Mouse (Mus musculus): ENCODE data around the gene Fdxacb1.

Gene Fdxacb1

DNA sequence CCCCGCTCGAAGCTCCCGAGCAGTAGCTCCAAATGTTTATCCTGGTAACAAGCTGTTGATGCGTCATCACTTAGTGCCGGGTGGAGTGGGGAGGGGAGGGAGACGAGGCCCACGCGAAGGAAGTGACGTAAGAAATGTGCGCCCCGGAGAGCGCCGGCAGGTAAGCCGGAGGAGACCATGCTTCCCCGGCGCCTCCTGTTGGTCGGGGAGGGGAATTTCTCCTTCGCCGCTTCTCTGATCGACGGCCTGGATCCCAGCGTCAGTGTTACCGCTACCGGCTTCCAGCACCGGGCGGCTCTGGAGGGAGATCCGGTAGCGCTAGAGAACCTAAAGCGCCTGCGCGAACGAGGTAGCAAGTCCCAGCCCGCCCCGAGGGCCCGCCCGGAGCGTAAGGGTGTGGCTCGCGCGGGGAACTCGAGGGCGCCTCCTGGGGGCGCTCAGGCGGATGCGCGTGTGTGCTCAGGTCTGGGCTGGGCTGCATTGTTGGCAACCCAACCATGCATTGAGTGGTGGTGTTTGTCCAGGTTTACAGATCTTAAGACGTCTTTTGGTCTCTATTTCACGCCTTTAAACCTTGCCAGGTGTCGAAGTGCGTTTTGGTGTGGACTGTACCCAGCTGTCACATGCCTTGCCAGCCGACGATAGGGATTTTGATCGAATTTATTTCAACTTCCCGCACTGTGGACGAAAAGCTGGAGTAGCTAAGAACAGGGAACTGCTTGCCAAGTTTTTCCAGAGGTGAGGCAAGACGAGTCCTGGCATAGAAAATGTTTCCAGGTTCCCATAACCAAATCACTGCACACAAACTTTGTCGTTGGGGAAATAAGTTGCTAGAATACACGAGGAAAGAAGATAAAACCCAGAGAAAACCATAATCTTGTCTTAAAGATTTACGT, at the start of gene Fdxacb1:
TSS of gene Fdxacb1 (plus strand) at position 130 of the 896 bp plus-strand sequence.
- DNase-seq: peak; percentile 98

DNA sequence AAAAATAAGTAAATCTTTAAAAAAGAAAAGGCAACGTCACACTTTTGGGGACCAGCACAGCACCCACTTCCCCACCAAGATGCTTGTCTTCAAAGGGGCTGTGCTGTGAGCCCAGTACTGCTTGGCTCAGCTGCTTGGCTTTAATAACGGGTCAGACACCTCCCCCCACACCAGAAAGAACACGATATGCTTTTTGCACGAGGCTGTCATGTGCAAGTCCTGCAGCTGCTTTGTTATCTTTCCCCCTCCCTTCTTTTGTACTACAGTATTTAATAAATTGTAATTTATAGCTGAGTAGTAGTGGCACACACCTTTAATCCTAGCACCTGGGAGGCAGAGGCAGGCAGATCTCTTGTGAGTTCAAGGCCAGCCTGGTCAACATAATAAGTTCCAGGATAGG, 49.2 kb upstream of the Fdxacb1 start:
- no peak for DNase-seq

DNA sequence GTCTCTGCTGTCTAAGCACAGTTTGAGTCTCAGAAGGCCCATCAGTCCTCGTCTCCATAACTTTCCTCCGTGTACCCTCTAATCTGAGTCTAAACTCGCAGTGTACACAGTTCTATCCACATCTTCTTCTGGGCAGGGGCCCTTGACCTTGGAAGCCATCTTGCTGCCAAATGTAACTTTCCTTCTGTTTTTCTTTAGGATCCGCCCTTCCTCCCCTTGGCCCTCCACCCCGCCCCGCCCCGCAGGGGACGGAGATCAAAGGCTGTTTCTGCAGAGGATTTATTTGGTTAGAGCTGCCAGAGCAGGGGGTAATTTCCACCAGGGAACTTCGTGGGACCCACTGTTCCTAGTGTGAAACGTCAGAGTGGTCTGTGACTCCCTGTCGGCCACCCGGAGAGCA, 47.0 kb upstream of the Fdxacb1 start:
- peak; percentile 39 for DNase-seq

DNA sequence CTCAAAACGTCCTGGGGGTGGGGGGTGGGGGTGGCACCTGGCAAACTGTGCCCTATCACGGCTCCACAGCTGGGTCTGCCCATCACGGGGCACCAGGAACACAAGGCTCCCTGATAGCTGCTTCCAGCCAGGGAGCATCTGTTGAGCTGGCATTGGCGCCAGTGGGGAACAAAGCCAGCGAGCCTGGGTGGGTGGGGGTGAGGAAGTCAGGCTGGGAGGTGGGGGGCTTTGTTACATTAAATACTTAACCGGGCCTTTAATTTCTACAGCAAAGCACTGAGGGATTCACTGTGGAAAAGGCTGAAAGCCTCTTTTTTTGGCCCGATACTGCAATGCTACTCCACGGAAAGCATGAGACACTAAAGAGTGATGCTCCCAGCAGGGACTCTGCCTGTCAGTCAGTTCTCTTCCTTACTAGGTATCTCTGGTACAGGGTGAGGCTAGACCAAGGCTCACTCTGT, 45.6 kb upstream of the Fdxacb1 start:
- no peak for DNase-seq

GRCm38 (mm10) chr9:50723406-50723805, 44.6 kb upstream of the Fdxacb1 start:
- DNase-seq: no peak

- DNase-seq: no peak
Observed at GRCm38 (mm10) chr9:50724147-50724546, 43.9 kb upstream of the Fdxacb1 start.

DNA sequence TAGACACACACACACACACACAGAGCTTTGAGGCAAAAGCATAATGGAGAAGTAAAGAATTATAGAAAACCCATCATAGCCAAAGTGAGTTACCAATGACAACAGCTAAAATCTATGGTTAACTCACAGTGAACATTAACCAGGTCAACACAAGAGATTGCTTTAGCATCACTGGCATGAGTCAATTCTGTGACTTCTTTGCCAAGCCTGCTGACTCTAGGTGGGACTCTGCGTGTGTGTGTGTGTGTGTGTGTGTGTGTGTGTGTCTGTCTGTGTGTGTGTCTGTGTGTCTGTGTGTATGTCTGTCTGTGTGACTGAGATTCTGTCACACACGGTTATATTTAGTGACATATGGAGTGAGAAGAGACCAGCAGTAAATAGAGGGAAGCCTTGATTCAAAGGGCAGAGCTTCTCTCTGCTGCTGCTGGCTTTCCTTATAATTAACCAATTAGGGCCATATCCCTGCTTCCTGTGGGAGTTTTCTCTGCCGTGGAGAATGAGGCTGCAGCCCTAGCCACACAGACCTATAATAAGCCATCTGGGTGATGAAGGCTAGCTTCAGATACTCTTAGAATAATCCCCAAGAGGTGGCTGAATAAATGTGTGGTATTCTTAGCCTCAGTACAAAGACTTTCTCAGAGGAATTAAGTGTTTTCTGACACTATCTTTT, 43.2 kb upstream of the Fdxacb1 start:
- DNase-seq: peak; percentile 17

GRCm38 (mm10) chr9:50725921-50726590, 42.0 kb upstream of the Fdxacb1 start:
- DNase-seq: peak; percentile 63

GRCm38 (mm10) chr9:50727171-50727924, 40.7 kb upstream of the Fdxacb1 start:
- DNase-seq: peak; percentile 68

- peak; percentile 94 for DNase-seq
Observed at GRCm38 (mm10) chr9:50727925-50728651, 39.9 kb upstream of the Fdxacb1 start.

- no peak for DNase-seq
Observed at GRCm38 (mm10) chr9:50729600-50729999, 38.4 kb upstream of the Fdxacb1 start.

- peak; percentile 37 for DNase-seq
Observed at GRCm38 (mm10) chr9:50732560-50732959, 35.5 kb upstream of the Fdxacb1 start.

DNA sequence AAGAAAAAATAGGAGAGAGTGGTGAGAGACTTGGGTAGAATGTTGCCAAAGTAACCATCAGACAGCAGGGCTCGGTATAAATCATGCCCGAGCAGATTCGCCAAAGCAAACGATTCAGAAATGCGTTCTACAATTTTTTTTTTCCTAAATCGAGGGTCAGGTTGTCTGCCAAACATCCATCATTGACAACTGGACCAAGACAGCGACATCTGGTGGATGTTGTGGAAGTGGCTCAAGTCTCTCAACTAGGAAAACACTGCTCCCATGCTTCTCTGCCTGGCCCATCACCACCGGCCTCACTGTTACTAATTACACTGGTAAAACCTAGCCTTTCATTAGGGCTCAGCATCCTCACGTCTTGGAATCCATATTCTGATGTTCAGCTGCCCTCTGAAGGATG, 33.0 kb upstream of the Fdxacb1 start:
- peak; percentile 79 for DNase-seq

- DNase-seq: peak; percentile 95
Observed at GRCm38 (mm10) chr9:50738914-50739870, 28.8 kb upstream of the Fdxacb1 start, which contains the start of gene Dixdc1. Gene Dixdc1, minus strand, starts transcription at chr9:50739517.

DNA sequence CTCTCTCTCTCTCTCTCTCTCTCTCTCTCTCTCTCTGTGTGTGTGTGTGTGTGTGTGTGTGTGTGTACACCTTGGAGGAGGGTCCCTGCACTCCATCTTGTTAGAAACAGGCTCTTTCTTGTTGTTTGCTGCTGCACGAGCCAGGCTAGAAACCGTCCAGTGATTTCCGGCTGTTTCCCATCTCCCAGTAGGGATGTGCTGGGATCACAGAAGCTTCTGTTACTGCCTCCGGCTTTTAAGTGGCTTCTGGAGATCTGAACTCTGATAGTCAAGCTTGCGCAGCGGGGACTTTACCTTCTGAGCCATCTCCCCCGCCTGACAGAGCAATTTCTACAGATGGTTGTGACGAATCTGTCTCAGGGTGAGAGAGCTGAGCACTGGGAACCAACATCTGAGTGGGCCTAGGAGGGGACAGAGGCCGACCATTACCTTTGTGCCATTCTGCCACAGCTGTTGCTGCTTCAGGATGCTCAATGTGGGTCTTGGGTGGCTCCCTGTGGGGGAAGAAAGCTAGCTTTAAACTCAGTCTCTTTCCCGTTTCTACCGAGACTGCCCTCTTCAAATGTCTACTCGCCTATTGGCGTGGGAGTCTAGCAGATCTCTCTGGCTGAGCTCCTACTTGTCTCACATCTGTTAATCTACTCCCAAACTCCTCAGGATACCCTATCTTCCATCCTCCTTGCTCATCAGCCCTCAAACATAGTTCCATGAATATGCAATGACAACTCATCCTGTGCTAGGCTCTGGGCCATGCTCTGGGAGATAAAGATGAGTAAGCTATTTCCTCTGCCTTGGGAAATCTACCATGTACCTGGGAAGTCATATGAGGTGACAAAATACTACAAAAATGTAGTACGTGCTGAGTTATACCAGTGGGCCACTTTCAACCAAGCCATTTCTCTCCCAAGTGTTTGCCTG, 26.9 kb upstream of the Fdxacb1 start:
- DNase-seq: no peak

GRCm38 (mm10) chr9:50742261-50742660, 25.8 kb upstream of the Fdxacb1 start:
- DNase-seq: no peak

DNA sequence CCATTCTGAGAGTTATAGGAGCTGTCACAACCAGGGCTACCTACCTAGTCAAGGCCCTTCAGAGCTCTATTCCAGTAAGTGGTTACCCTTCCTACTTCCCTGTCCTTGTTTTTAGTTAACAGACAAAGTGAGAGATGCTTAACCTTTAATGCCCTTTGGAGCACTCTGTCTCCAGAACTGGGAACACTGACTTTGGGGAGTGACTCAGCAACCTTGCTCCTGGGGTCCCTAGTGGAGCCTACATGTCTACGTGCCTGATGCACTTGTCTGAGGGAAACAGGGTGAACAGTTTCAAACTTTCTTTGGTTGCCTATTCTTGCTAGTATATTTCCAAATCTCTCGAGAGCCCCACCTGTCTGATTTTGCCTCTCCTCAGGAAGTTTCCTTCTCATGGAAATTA, 25.3 kb upstream of the Fdxacb1 start:
- no peak for DNase-seq

- DNase-seq: no peak
Observed at GRCm38 (mm10) chr9:50745806-50746205, 22.2 kb upstream of the Fdxacb1 start.

DNA sequence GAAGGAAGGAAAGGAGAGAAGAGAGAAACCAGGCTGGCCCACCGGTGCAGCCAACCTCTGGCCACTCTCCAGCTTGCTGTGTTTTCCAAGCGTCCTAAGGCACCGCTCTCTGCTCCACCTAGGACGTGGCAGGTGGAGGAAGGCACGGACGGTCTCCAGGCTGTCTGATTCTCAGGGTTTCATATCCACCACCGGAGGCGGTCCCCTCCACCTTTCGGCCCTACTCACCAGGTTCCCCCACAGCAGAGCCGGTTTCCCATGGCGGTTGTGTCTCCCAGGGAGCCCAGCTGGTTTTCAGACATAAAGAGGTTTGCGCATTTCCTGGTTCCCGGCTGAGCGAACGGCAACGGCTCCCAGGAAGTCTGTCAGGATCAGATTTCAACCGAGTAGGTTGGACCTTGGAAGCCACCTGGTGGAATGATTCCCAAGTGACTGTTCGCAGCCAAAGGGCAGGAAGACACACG, 21.8 kb upstream of the Fdxacb1 start, which contains the start of gene 2310030G06Rik:
TSS of gene 2310030G06Rik (minus strand) at position 323 of the 464 bp plus-strand sequence.
- DNase-seq: peak; percentile 61

All from embryo, embryonic 11 days (tissue).